Mouse (Mus musculus): Measurements from ENCODE around the gene Gcgr. TPM values are rescaled to one million over a fixed set of nuclear protein-coding genes. Genes with fewer than 3 reads are reported as not detected.

The Gcgr gene
- polyA plus RNA-seq (2014; fragmentation: Nextera tagmentation; extraction: Ambion mirVana), result 2.0 and 2.4 TPM in 2 replicates

DNA sequence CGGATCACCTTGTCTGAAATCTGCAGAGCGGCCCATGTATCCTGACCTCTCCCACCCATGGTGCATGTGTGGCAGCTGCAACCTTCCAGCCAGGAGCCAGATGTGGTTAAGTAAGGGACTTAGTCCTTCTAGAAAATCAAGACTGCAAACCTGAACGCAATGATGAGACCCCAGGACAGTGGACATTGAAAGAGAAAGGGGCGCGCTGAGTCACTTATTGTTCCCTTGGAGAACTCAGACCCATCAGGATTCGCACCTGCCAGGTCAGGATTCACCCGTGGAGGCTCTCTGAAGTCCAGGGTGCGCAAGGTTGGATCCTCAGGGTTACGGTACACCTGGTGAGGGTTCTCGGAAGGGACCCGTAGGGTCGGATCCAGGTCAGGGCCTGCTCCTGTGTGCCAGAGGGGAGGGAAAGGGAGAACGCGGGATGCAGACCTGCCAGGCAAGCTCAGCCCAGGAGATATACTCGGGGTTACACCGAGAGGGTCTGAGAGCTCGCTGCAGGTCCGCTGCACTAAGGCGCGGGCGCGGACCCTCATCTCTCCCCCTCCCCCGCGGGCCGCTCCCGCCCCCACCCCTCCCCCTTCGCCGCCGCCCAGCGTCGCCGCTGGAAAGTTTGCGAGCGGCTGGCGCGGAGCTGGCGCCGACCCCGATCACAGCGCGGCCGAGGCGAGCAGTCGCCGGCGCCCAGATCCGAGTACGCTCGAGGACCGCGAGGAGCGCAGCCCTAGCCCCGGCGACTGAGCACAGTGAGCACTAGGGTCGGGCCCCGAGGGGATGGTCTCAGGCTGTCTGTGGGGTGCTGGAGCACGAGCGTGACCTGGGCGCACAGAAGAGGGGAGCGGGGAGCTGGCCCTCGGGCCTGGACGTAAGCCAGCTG lies at the start of gene Gcgr:
Gene Gcgr, plus strand, starts transcription at position 615 of the 880 bp plus-strand sequence.
- H3K27ac ChIP-seq (ENCODE audit: low read depth, low read length), result no peak within 1 kb of the TSS
- peak within 1 kb of the TSS; percentile 54 for H3K9ac ChIP-seq (ENCODE audit: low read depth, low read length)
- H3K4me3 ChIP-seq (ENCODE audit: low read length), result peak within 1 kb of the TSS; percentile 42
- H3K27me3 ChIP-seq (ENCODE audit: control insufficient read depth, insufficient read depth, low read length), result peaks cover 46% of the 10 kb centered on the region
- whole genome bisulfite sequencing, result 9% methylated on average over 47 of the region's 62 CpGs
- no peaks in the 10 kb centered on the region for H3K9me3 ChIP-seq (ENCODE audit: control insufficient read depth, low read length)
- no peaks in the 10 kb centered on the region for H3K36me3 ChIP-seq (ENCODE audit: control insufficient read depth, insufficient read depth, low read length)
- 0 out of 2 replicates have a peak, but pooled peaks cover 8% of the 10 kb centered on the region for H3K4me1 ChIP-seq (ENCODE audit: control insufficient read depth, insufficient read depth, low read length)
- peak within 1 kb of the TSS; percentile 71 for H3K4me2 ChIP-seq (replicated peaks; ENCODE audit: low read depth, low read length)
- 0 out of 2 replicates have a peak, but pooled peaks have one; percentile 36 for ATAC-seq (ENCODE audit: low FRiP score, low TSS enrichment)

DNA sequence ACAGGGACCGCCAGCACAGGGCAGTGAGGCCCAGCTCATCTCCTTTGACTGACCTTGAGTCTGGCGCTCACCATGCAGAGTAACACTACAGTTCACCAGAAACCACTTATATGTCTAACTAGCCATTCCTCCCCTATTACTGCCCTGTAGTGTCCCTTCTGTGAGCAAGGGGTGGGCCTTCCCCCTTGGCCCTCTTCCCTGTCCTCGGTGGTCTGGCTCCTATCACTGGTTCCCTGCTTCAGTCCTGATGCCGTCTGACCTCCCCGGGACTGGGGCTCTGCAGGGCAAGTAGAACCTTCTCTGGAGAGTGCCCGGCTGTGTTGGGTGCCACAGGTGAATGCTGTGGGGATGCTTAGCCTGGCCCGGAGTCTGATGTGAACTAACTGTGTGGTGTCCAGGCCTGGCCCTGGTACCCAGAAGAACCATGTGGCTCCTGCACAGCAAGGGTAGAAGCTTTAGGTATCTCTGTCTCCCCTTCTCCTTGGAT lies 47.0 kb upstream of the Gcgr start:
- Histone ChIP-seq H3K27ac (ENCODE audit: low read depth, low read length) (peak overlapping the region; percentile 70; the same call in 1 of the 2 replicates), H3K9ac (ENCODE audit: low read depth, low read length) (peak overlapping the region; percentile 94; the same call in 1 of the 2 replicates), H3K4me1 (ENCODE audit: control insufficient read depth, insufficient read depth, low read length) (0 out of 2 replicates have a peak, but pooled peaks cover 6% of the 10 kb centered on the region), H3K27me3 (ENCODE audit: control insufficient read depth, insufficient read depth, low read length) (no peaks in the 10 kb centered on the region), H3K4me2 (replicated peaks; ENCODE audit: low read depth, low read length) (peak overlapping the region; percentile 84), H3K36me3 (ENCODE audit: control insufficient read depth, insufficient read depth, low read length) (peaks cover 79% of the 10 kb centered on the region), H3K4me3 (ENCODE audit: low read length) (peak overlapping the region; percentile 89; the same call in 1 of the 2 replicates), H3K9me3 (ENCODE audit: control insufficient read depth, low read length) (no peaks in the 10 kb centered on the region)
- ATAC-seq (ENCODE audit: low FRiP score, low TSS enrichment), result no peak
- 87% methylated on average over 7 of the region's 7 CpGs for WGBS

DNA sequence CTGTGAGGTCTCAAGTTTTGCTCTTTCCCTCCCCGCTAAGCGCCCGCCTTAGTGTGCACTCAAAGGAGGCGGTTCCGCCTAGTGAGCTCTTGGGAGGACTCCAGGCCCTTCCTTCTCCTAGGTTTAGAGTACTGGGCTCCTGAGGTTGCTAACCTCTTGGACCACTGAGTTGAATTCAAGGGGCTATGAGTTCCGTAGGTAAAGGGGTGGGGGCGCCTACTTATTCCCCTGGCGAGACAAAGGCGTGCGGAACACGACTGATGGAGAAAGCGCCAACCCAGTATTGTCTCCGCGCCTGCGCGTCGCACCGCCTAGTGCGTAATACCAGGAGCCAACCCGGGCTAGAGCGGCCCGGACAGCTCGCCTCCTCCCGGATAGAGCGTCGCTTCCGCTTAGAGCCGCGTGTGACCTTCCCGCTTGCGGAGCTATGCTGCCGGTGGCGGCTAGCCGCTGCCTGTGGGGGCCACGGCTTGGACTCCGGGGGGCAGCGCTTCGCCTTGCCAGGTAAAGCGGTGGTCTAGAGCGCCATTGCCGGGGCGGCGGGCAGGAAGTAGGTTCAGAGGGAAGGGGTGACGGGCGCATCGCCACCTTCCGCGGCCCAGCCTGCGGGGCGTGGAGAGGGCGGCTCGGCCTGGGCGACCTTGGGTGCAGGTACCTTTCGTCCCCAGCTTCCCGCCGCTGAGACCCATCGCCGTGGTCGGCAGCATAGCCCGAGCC lies 46.1 kb upstream of the Gcgr start, which contains the start of gene Mrpl12:
Gene Mrpl12, plus strand, starts transcription at position 349 of the 717 bp plus-strand sequence.
- Histone ChIP-seq H3K27me3 (ENCODE audit: control insufficient read depth, insufficient read depth, low read length) (no peaks in the 10 kb centered on the region), H3K9ac (ENCODE audit: low read depth, low read length) (peak within 1 kb of the TSS; percentile 94), H3K4me2 (replicated peaks; ENCODE audit: low read depth, low read length) (peak within 1 kb of the TSS; percentile 84), H3K27ac (ENCODE audit: low read depth, low read length) (peak within 1 kb of the TSS; percentile 70), H3K9me3 (ENCODE audit: control insufficient read depth, low read length) (no peaks in the 10 kb centered on the region), H3K36me3 (ENCODE audit: control insufficient read depth, insufficient read depth, low read length) (peaks cover 76% of the 10 kb centered on the region), H3K4me1 (ENCODE audit: control insufficient read depth, insufficient read depth, low read length) (peaks cover 7% of the 10 kb centered on the region), H3K4me3 (ENCODE audit: low read length) (peak within 1 kb of the TSS; percentile 89)
- ATAC-seq (ENCODE audit: low FRiP score, low TSS enrichment), result peak; percentile 93
- WGBS, result under 1% methylated on average over 58 of the region's 60 CpGs

DNA sequence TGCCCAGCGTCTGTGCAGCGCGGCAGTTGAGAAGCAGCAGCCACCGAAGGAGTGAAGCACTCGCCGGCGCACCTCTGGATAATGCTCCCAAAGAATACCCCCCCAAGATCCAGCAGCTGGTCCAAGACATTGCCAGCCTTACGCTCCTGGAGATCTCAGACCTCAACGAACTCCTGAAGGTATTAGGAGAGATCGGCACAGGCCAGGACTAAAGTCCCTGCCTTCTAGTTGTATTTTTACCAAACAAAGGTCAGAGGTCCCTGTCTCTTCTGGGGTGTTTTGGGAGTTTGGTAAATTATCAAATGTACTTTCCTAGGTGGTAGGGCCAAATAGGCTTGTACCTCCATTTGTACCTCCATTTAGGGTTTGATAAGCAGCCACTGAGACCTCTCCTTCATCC lies 45.2 kb upstream of the Gcgr start:
- peak overlapping the region; percentile 70; the same call in 1 of the 2 replicates for H3K27ac ChIP-seq (ENCODE audit: low read depth, low read length)
- ATAC-seq (ENCODE audit: low FRiP score, low TSS enrichment), result no peak
- peaks cover 67% of the 10 kb centered on the region for H3K36me3 ChIP-seq (ENCODE audit: control insufficient read depth, insufficient read depth, low read length)

DNA sequence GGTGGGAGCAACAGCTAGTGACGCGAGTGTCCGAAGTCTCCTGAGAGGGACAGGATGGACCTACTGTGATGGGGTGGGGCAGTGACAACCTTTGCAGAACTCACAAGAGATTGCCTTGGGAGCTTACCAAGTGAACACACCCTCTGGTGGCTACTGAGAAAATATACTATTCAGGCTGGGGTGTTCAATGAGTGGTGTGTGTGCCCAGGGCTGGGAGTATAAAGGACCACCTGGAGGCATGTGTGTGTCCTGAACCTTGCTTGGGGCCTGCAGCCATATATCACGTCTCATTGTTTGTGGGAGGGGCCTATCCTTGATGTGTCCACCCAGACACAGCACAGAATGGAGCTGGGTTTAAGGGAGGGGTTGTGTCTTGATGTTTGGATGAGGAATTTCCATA lies 42.0 kb upstream of the Gcgr start:
- Histone ChIP-seq H3K4me3 (ENCODE audit: low read length) (no peak overlapping the region), H3K9ac (ENCODE audit: low read depth, low read length) (no peak overlapping the region), H3K36me3 (ENCODE audit: control insufficient read depth, insufficient read depth, low read length) (peaks cover 37% of the 10 kb centered on the region), H3K9me3 (ENCODE audit: control insufficient read depth, low read length) (no peaks in the 10 kb centered on the region), H3K4me2 (replicated peaks; ENCODE audit: low read depth, low read length) (no peak overlapping the region), H3K27ac (ENCODE audit: low read depth, low read length) (no peak overlapping the region), H3K27me3 (ENCODE audit: control insufficient read depth, insufficient read depth, low read length) (no peaks in the 10 kb centered on the region), H3K4me1 (ENCODE audit: control insufficient read depth, insufficient read depth, low read length) (peaks cover 31% of the 10 kb centered on the region)
- no peak for ATAC-seq (ENCODE audit: low FRiP score, low TSS enrichment)
- WGBS, result 79% methylated on average over 4 of the region's 4 CpGs

More for the DNA sequence above, 45.2 kb upstream of the Gcgr start:
- Histone ChIP-seq H3K4me3 (ENCODE audit: low read length) (peak overlapping the region; percentile 89), H3K9ac (ENCODE audit: low read depth, low read length) (peak overlapping the region; percentile 94), H3K4me1 (ENCODE audit: control insufficient read depth, insufficient read depth, low read length) (peaks cover 13% of the 10 kb centered on the region), H3K4me2 (replicated peaks; ENCODE audit: low read depth, low read length) (peak overlapping the region; percentile 84), H3K9me3 (ENCODE audit: control insufficient read depth, low read length) (no peaks in the 10 kb centered on the region), H3K27me3 (ENCODE audit: control insufficient read depth, insufficient read depth, low read length) (no peaks in the 10 kb centered on the region)
- 6% methylated on average over 10 of the region's 10 CpGs for WGBS

DNA sequence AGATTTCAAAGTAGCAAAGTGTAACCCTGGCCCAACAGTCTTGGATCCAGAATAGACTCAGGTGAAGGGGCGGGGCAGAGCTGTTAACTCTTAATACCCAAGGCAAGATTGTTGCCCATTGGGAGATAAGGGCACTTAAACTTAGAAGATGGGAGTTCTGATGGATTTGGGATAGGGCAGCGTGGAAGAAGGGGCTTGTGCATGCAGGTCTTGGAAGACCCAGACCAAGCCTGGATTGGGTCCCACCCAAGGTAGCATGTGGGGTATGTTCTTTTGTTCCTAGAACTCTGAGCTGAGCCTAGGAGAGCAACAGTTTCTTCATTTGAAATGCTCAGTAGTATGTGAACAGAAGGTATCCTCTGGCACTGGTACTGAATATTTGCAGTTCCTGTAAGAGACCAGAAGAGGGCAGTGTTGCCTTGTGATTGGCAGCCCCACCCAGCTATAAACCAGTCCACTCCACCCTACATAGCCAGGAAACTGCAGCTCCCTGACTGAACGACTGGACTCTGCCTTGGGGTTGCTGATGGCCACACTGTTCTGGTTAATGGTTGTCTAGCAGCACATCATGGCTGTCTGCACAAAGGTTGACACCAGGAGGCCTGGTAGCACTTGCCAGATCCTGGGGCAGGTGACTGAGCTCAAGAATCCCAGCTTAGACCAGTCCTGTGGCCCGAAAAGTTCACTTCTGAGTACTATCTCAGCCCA lies 41.3 kb upstream of the Gcgr start:
- Histone ChIP-seq H3K27ac (ENCODE audit: low read depth, low read length) (peak overlapping the region; percentile 76), H3K4me3 (ENCODE audit: low read length) (no peak overlapping the region; the same call in 1 of the 2 replicates), H3K27me3 (ENCODE audit: control insufficient read depth, insufficient read depth, low read length) (no peaks in the 10 kb centered on the region), H3K9ac (ENCODE audit: low read depth, low read length) (peak overlapping the region; percentile 31; the same call in 1 of the 2 replicates), H3K4me1 (ENCODE audit: control insufficient read depth, insufficient read depth, low read length) (peaks cover 33% of the 10 kb centered on the region), H3K36me3 (ENCODE audit: control insufficient read depth, insufficient read depth, low read length) (peaks cover 35% of the 10 kb centered on the region), H3K4me2 (replicated peaks; ENCODE audit: low read depth, low read length) (no peak overlapping the region), H3K9me3 (ENCODE audit: control insufficient read depth, low read length) (no peaks in the 10 kb centered on the region)
- ATAC-seq (ENCODE audit: low FRiP score, low TSS enrichment), result peak; percentile 22
- WGBS, result 54% methylated on average over 4 of the region's 4 CpGs

DNA sequence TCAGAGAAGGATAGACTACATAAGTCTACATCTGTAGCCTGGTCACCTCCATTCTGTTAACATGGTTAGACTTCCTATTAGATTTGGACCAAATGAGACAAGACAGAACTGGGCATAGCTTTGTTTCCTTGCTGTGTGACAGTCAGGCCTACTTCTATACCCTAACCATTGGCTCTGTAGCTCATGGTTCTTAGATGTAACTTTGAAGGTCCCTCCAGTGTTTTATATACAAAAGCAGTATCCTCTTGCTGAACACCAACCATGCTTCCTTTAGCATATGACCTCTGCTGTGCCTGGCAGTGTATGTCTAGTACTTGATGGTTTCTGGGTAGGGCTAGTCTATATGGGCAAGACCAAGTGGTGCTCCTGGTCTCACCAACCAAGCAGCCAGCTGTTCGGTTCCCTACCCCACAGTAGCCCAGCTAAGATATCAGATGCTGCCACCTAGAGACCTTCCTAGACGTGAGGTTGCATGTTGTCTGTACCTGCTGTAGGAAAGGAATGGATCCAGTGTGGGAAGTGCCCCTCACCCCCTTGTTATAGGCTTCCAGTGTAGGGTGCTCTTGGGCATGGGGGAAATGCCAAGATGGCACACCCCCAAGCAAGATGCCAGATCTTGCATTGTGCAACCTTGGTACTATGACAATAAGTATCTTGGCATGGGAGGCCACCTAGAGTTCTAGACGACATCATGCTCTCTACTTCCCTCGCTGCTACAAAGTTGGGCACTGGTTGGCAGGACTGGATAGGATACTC lies 40.0 kb upstream of the Gcgr start:
- no peak for ATAC-seq (ENCODE audit: low FRiP score, low TSS enrichment)
- Histone ChIP-seq H3K36me3 (ENCODE audit: control insufficient read depth, insufficient read depth, low read length) (peaks cover 46% of the 10 kb centered on the region), H3K4me3 (ENCODE audit: low read length) (peak overlapping the region; percentile 80), H3K27ac (ENCODE audit: low read depth, low read length) (peak overlapping the region; percentile 76), H3K9ac (ENCODE audit: low read depth, low read length) (peak overlapping the region; percentile 76; the same call in 1 of the 2 replicates), H3K27me3 (ENCODE audit: control insufficient read depth, insufficient read depth, low read length) (no peaks in the 10 kb centered on the region), H3K9me3 (ENCODE audit: control insufficient read depth, low read length) (no peaks in the 10 kb centered on the region), H3K4me2 (replicated peaks; ENCODE audit: low read depth, low read length) (peak overlapping the region; percentile 91; the same call in 1 of the 2 replicates), H3K4me1 (ENCODE audit: control insufficient read depth, insufficient read depth, low read length) (peaks cover 29% of the 10 kb centered on the region)
- 34% methylated on average over 4 of the region's 4 CpGs for WGBS

Measured in kidney, embryonic 14.5 days (tissue).